Mouse (Mus musculus) ZHBTc4 (cell line): Measurements from ENCODE around the gene Rab28.

Source experiments
- DNase-seq: peaks from one replicate; pipeline ENCODE4 v3.0.0-alpha.2; 2011; ENCODE audit warnings: low read depth, low spot score

Rab28 gene

GRCm38 (mm10) chr5:41627224-41628144 is 80.5 kb downstream of the Rab28 start:
- no peak for DNase-seq

GRCm38 (mm10) chr5:41625544-41625943 is 82.4 kb downstream of the Rab28 start:
- no peak for DNase-seq

- no peak for DNase-seq
Measured at GRCm38 (mm10) chr5:41621748-41622147, 86.2 kb downstream of the Rab28 start.

- no peak for DNase-seq
Measured at GRCm38 (mm10) chr5:41618966-41619365, 89.0 kb downstream of the Rab28 start.

GRCm38 (mm10) chr5:41610447-41611030 is 97.4 kb downstream of the Rab28 start:
- DNase-seq: no peak

- no peak for DNase-seq
Measured at GRCm38 (mm10) chr5:41596242-41597117, 111.5 kb downstream of the Rab28 start.

- no peak for DNase-seq
Measured at GRCm38 (mm10) chr5:41595199-41595598, 112.8 kb downstream of the Rab28 start.

GRCm38 (mm10) chr5:41578051-41578450 is 129.9 kb downstream of the Rab28 start:
- DNase-seq: no peak
